ENCODE assay signal across 10 mouse cellular contexts in the genomic region with DNA sequence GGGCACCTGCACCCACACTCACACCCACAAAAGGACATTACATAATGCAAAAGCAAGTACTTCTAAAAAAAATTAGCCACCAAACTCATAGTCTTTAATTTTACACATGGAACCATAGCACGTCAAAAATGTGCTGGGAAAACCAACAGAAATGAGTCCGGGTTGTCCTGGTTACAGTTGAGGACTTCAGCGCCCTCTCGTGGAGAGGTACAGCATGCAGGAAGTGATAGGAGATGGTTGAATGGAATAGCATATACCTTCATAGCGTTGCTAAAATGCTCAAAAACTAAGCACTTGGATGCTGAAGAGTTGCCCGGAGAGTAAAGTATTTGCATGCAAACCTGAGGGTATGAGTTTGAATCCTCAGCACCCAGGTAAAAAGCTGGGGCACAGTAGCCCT. TPM values are rescaled to one million over a fixed set of nuclear protein-coding genes. Genes with fewer than 3 reads are reported as not detected.
DNase-seq lines count a peak whose midpoint lies in the region; ATAC-seq and TF ChIP-seq lines count a peak whose summit lies in the region.
"Had no signal": no experiment of that assay in that cellular context is flagged by ENCODE, and none has a peak within 500 bp of the region (broad histone marks: within the 10 kb centered on the region; RNA-seq: fewer than 3 reads in every experiment).

No protein-coding gene starts in this region.

- no peaks in the 10 kb centered on the region; the same call in 1 of the 2 replicates for H3K4me1 ChIP-seq in kidney, adult 2 months (ENCODE audit: control insufficient read depth, insufficient read depth, low read length)
- H3K4me1 ChIP-seq in kidney, embryonic 16.5 days (ENCODE audit: insufficient read depth, low read length) = peaks cover 9% of the 10 kb centered on the region; the same call in 1 of the 2 replicates
- H3K4me1 ChIP-seq in E14TG2a.4 (replicated peaks; ENCODE audit: low read depth, low read length) = peaks cover 13% of the 10 kb centered on the region
- no peaks in the 10 kb centered on the region for H3K4me1 ChIP-seq in kidney, postnatal 0 days (replicated peaks; ENCODE audit: insufficient read depth, low read length)

- no peak for ATAC-seq in kidney, embryonic 16.5 days (ENCODE audit: low FRiP score, low TSS enrichment)
- ATAC-seq in kidney, postnatal 0 days (replicated peaks; ENCODE audit: low FRiP score, low read depth) = no peak
- ATAC-seq in megakaryocyte-erythroid progenitor cell, adult 5-6 weeks (replicated peaks; ENCODE audit: low FRiP score, low TSS enrichment, poor library complexity, severe bottlenecking) = peak; percentile 59; the same call in 1 of the 2 replicates

- WGBS in kidney, adult 2 months = 65% methylated on average over 6 of the region's 6 CpGs
- 71% methylated on average over 6 of the region's 6 CpGs for WGBS in kidney, embryonic 16.5 days
- WGBS in kidney, postnatal 0 days = 77% methylated on average over 6 of the region's 6 CpGs

- no peak overlapping the region for H3K27ac ChIP-seq in kidney, adult 2 months (ENCODE audit: insufficient read depth, low read depth, low read length)
- H3K27ac ChIP-seq in kidney, embryonic 16.5 days (ENCODE audit: low read length) = no peak overlapping the region
- H3K27ac ChIP-seq in kidney, postnatal 0 days = no peak overlapping the region
- H3K27ac ChIP-seq: embryonic facial prominence, embryonic 13.5 days; neural tube, embryonic 12.5 days had no signal

- no peak overlapping the region for H3K4me2 ChIP-seq in kidney, embryonic 16.5 days (replicated peaks; ENCODE audit: low read depth, low read length)
- H3K4me2 ChIP-seq in kidney, postnatal 0 days (ENCODE audit: low read length) = no peak overlapping the region
- H3K4me2 ChIP-seq: embryonic facial prominence, embryonic 13.5 days; neural tube, embryonic 12.5 days had no signal

- no peak for TF ChIP-seq POLR2A in kidney, adult 2 months (IDR thresholded peaks at IDR 0.05; ENCODE audit: low read depth, low read length)

- no peak overlapping the region for H3K4me3 ChIP-seq in kidney, adult 2 months (ENCODE audit: insufficient read depth, low read depth, low read length)
- H3K4me3 ChIP-seq in kidney, embryonic 16.5 days (ENCODE audit: low read length) = no peak overlapping the region
- no peak overlapping the region for H3K4me3 ChIP-seq in E14TG2a.4 (replicated peaks; ENCODE audit: low read length)
- no peak overlapping the region for H3K4me3 ChIP-seq in kidney, postnatal 0 days (replicated peaks; ENCODE audit: low read depth, low read length)
- H3K4me3 ChIP-seq: embryonic facial prominence, embryonic 13.5 days; neural tube, embryonic 12.5 days had no signal

- H3K27me3 ChIP-seq in kidney, adult 2 months (replicated peaks; ENCODE audit: control insufficient read depth, insufficient read depth, low read length) = no peaks in the 10 kb centered on the region
- peaks cover 4% of the 10 kb centered on the region for H3K27me3 ChIP-seq in kidney, embryonic 16.5 days (ENCODE audit: insufficient read depth, low read length)
- H3K27me3 ChIP-seq in E14TG2a.4 (ENCODE audit: insufficient read depth, low read length) = peaks cover 24% of the 10 kb centered on the region
- H3K27me3 ChIP-seq in kidney, postnatal 0 days (ENCODE audit: insufficient read depth, low read length) = no peaks in the 10 kb centered on the region
- H3K27me3 ChIP-seq: neural tube, embryonic 12.5 days had no signal

- H3K9me3 ChIP-seq in kidney, embryonic 16.5 days (ENCODE audit: low read length) = peaks cover 3% of the 10 kb centered on the region
- peaks cover 8% of the 10 kb centered on the region; the same call in 1 of the 2 replicates for H3K9me3 ChIP-seq in E14TG2a.4 (ENCODE audit: low read length)
- no peaks in the 10 kb centered on the region for H3K9me3 ChIP-seq in kidney, postnatal 0 days (replicated peaks; ENCODE audit: low read length)
- H3K9me3 ChIP-seq: embryonic facial prominence, embryonic 13.5 days; neural tube, embryonic 12.5 days had no signal

- peak; percentile 74 for TF ChIP-seq CTCF in kidney, adult 2 months (conservative IDR thresholded peaks at IDR 0.05; ENCODE audit: insufficient read depth, insufficient read length, low read depth, low read length)
- TF ChIP-seq CTCF in E14TG2a.4 (conservative IDR thresholded peaks at IDR 0.05; ENCODE audit: low read length) = peak; percentile 72
- TF ChIP-seq CTCF in kidney, postnatal 0 days (IDR thresholded peaks at IDR 0.05; ENCODE audit: low read depth) = peak; percentile 57; the same call in 1 of the 2 replicates

- H3K9ac ChIP-seq in kidney, embryonic 16.5 days (replicated peaks; ENCODE audit: low read length) = no peak overlapping the region
- H3K9ac ChIP-seq in kidney, postnatal 0 days (ENCODE audit: low read depth, low read length) = no peak overlapping the region
- H3K9ac ChIP-seq: embryonic facial prominence, embryonic 13.5 days; neural tube, embryonic 12.5 days had no signal

- peak; percentile 68 for DNase-seq in kidney, adult 2 months
- peak; percentile 51 to 83 for DNase-seq in adrenal gland, adult (ENCODE audit: inconsistent age in 2 of 2, low spot score in 1 of 2)
- no peak for DNase-seq in kidney, postnatal 0 days (ENCODE audit: low spot score)
- DNase-seq in urinary bladder, postnatal 14 days (ENCODE audit: low spot score) = peak; percentile 73
- DNase-seq in gastrocnemius, adult 18-20 months (ENCODE audit: low spot score) = no peak

- no peaks in the 10 kb centered on the region for H3K36me3 ChIP-seq in kidney, adult 2 months (ENCODE audit: control insufficient read depth, insufficient read depth, low read length)
- H3K36me3 ChIP-seq in kidney, embryonic 16.5 days (ENCODE audit: insufficient read depth, low read length) = no peaks in the 10 kb centered on the region
- H3K36me3 ChIP-seq in E14TG2a.4 (ENCODE audit: insufficient read depth, low read length) = no peaks in the 10 kb centered on the region
- no peaks in the 10 kb centered on the region for H3K36me3 ChIP-seq in kidney, postnatal 0 days (ENCODE audit: insufficient read depth, low read length)
- H3K36me3 ChIP-seq: embryonic facial prominence, embryonic 13.5 days; neural tube, embryonic 12.5 days had no signal

RNA-seq across cellular contexts. Expression of gene Edaradd, which starts 17.7 kb away (rescaled TPM):
- 0.53 and 0.55 TPM in 2 replicates for polyA plus RNA-seq in kidney, adult 2 months (2012; rRNA removed)
- 2.6 and 2.7 TPM in 2 replicates for polyA plus RNA-seq in kidney, embryonic 16.5 days (2015; fragmentation: Nextera tagmentation; extraction: Ambion mirVana)
- 1.6 and 1.9 TPM in 2 replicates for polyA plus RNA-seq in kidney, postnatal 0 days (2015; fragmentation: Nextera tagmentation; extraction: Ambion mirVana)
- total RNA-seq in megakaryocyte-erythroid progenitor cell, adult 5-6 weeks (2014; fragmentation: Nextera tagmentation) = 0.07 TPM in 1 of 2 replicates, not detected in the other
- total RNA-seq in megakaryocyte-erythroid progenitor cell, adult 5-6 weeks (2017) = not detected in 2 replicates
- total RNA-seq in gastrocnemius, adult 18-20 months (2021) = not detected

RNA-seq across cellular contexts. Expression of gene Ero1lb, which starts 27.7 kb away (rescaled TPM):
- polyA plus RNA-seq in kidney, adult 2 months (2012; rRNA removed) = 3.0 and 3.2 TPM in 2 replicates
- 8.4 and 8.8 TPM in 2 replicates for polyA plus RNA-seq in kidney, embryonic 16.5 days (2015; fragmentation: Nextera tagmentation; extraction: Ambion mirVana)
- polyA plus RNA-seq in kidney, postnatal 0 days (2015; fragmentation: Nextera tagmentation; extraction: Ambion mirVana) = 6.1 and 6.9 TPM in 2 replicates
- 1.6 and 2.8 TPM in 2 replicates for total RNA-seq in megakaryocyte-erythroid progenitor cell, adult 5-6 weeks (2014; fragmentation: Nextera tagmentation)
- total RNA-seq in megakaryocyte-erythroid progenitor cell, adult 5-6 weeks (2017) = 2.3 and 5.0 TPM in 2 replicates
- 1 to 10 TPM; 1.1 to 1.2 TPM for total RNA-seq in gastrocnemius, adult 18-20 months (2021)

Comparison
In these comparisons a context has a peak if more than half of its experiments do, and no peak if none do; other contexts are left out.
1. DNase-seq: peak in kidney, adult 2 months (single experiment), adrenal gland, adult (2 of 2) and urinary bladder, postnatal 14 days (single experiment); none in kidney, postnatal 0 days (single experiment) and gastrocnemius, adult 18-20 months (single experiment).
2. Peak in every context shown above with its lines, with median percentiles within 50 percentile points of each other: CTCF ChIP-seq.